Mouse (Mus musculus) brown adipose tissue, adult 24 weeks (tissue): ENCODE measurements around the gene Pla2g2f. TPM values are rescaled to one million over a fixed set of nuclear protein-coding genes. Genes with fewer than 3 reads are reported as not detected.

ENCODE experiments used
- H3K27ac ChIP-seq: fragments of 200-500 bp; replicated peaks from 2 replicates; pipeline ENCODE4 v1.5.1; 2012; ENCODE audit warnings: low read depth, mild to moderate bottlenecking, low read length
- H3K4me1 ChIP-seq: fragments of 200-500 bp; 2 replicates; pipeline ENCODE4 v1.6.1; 2012; ENCODE audit warnings: low read length, mixed read lengths; ENCODE audit not compliant: control insufficient read depth, insufficient read depth, insufficient read length
- H3K4me3 ChIP-seq: fragments of 200-500 bp; 2 replicates; pipeline ENCODE4 v1.5.1; 2012; ENCODE audit warnings: low read depth, mild to moderate bottlenecking, low read length, moderate library complexity; ENCODE audit not compliant: insufficient read depth
- polyA plus RNA-seq: library from polyadenylated mRNA; stranded (reverse); fragments of >200 nt; gene quantifications from 2 replicates; pipeline ENCODE4 v1.2.4, GENCODE M21; 2012; ENCODE audit not compliant: missing spikeins, insufficient read depth, insufficient read length

Pla2g2f gene
- polyA plus RNA-seq, 1 experiment: not detected

- Histone ChIP-seq H3K4me1 (no peaks in the 10 kb centered on the region), H3K4me3 (no peak overlapping the region), H3K27ac (no peak overlapping the region)
These were observed 44.8 kb downstream of the Pla2g2f start for GRCm38 (mm10) chr4:138712621-138713020.

- Histone ChIP-seq H3K4me1 (no peaks in the 10 kb centered on the region), H3K4me3 (no peak overlapping the region), H3K27ac (no peak overlapping the region)
These were observed 45.3 kb downstream of the Pla2g2f start for GRCm38 (mm10) chr4:138712096-138712495.

DNA sequence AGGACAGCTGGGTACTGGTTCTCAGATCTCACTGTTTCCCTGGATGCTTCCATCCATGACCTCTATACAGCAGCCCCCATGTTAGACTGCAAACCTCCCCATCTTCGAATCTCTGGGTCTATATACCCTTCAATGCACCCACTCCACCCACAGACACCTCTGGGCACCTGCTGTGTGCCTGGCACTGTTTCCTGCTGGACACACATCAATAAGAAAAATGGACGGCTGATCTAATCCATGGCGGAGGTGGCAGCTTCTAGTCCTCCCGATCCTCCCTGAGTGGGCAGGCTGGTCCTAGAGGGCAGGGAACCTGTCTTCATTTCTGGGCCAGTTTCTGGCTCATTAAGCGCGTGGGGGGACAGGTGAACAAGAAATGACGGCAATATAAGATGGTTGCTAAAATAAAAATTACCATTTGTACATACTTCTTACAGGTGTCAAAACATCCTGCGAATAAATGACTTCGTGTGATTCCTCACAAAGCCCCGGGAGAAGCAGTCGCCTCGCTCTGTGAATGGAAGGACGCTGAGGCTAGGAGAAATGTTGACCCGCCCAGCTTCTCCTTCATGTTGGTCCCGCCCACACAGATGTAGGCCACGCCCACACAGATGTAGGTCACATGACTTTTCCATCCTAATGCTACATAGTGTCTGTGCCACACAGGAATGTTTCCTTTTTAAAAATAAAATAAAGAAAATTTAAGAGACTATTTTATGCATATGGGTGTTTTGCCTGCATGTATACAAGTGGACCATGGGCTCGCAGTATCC lies 46.2 kb downstream of the Pla2g2f start:
- Histone ChIP-seq H3K4me1 (no peaks in the 10 kb centered on the region), H3K27ac (no peak overlapping the region), H3K4me3 (no peak overlapping the region)

GRCm38 (mm10) chr4:138710633-138711032 lies 46.8 kb downstream of the Pla2g2f start:
- no peaks in the 10 kb centered on the region for H3K4me1 ChIP-seq
- no peak overlapping the region for H3K27ac ChIP-seq
- H3K4me3 ChIP-seq: no peak overlapping the region

- no peak overlapping the region for H3K27ac ChIP-seq
- H3K4me3 ChIP-seq: no peak overlapping the region
- H3K4me1 ChIP-seq: no peaks in the 10 kb centered on the region
These were observed 47.5 kb downstream of the Pla2g2f start for GRCm38 (mm10) chr4:138709944-138710343.

- H3K4me1 ChIP-seq: no peaks in the 10 kb centered on the region
- H3K4me3 ChIP-seq: no peak overlapping the region
- no peak overlapping the region for H3K27ac ChIP-seq
These were observed 48.2 kb downstream of the Pla2g2f start for GRCm38 (mm10) chr4:138709246-138709645.

DNA sequence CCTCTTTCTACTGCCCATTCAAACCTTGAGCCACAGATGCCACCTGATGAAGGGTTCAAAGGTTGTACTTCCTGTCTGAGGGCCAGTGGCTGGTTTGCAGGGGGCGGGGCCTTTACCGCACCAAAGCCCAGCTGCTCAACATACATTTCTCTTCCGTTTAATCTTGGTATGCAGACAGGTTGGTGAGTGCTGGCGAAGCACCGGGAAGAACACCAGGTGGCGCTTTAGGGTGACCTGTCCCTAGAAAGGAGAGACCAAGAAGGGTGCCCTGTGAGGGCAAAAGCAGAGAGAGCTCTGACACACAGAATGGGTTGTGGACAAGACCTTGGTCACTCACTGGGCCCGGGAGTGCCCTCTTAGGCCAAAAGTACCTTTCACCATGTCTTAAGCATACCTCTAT lies 48.8 kb downstream of the Pla2g2f start:
- Histone ChIP-seq H3K4me3 (no peak overlapping the region), H3K27ac (no peak overlapping the region), H3K4me1 (no peaks in the 10 kb centered on the region)

GRCm38 (mm10) chr4:138706620-138707019 lies 50.8 kb downstream of the Pla2g2f start:
- Histone ChIP-seq H3K27ac (no peak overlapping the region), H3K4me1 (no peaks in the 10 kb centered on the region), H3K4me3 (no peak overlapping the region)

- Histone ChIP-seq H3K4me3 (no peak overlapping the region), H3K4me1 (no peaks in the 10 kb centered on the region), H3K27ac (no peak overlapping the region)
These were observed 53.3 kb downstream of the Pla2g2f start for GRCm38 (mm10) chr4:138704169-138704568.

- H3K4me1 ChIP-seq: no peaks in the 10 kb centered on the region
- H3K4me3 ChIP-seq: no peak overlapping the region
- H3K27ac ChIP-seq: no peak overlapping the region
These were observed 53.8 kb downstream of the Pla2g2f start for GRCm38 (mm10) chr4:138703591-138703990.

GRCm38 (mm10) chr4:138702528-138702927 lies 54.9 kb downstream of the Pla2g2f start:
- Histone ChIP-seq H3K27ac (no peak overlapping the region), H3K4me3 (no peak overlapping the region), H3K4me1 (no peaks in the 10 kb centered on the region)

DNA sequence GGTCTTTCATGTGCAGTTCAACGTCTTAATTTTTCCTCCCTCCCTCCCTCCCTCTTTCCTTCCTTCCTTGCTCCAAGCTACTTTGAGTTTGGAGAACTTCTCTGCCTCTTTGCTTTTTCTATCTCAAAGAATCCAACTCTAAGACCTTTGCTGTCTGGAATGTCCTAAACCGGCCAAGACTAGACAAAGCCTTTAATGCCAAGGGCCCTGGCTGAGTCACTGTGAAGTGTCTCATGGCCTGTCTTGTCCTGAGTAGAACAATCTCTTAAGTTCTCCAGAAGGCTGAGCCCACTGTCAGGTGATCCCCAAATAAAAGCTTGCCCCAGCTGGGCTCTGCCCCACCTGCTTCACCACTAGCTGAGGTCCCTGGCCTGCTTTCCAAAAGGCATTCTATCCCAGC lies 55.4 kb downstream of the Pla2g2f start:
- Histone ChIP-seq H3K27ac (no peak overlapping the region), H3K4me1 (no peaks in the 10 kb centered on the region), H3K4me3 (no peak overlapping the region)

DNA sequence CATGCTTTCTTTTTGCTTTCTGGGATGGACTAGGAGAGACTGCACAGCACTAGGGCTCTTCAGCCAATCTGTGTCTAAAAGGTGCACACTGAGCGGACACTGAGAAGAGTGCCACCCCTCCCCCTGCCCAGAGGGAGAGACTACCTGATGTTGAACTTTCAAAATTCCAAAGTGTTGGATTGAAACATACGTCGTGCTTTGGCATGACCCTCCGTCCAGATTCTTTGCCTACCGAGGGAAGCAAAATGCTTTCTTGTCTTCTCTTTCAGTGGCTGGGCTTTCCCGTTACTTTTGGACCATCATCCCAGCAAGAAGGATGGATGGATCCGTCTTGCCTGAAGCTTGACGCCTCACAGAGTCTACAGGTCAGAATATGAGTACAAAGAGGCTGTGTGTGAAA lies 56.3 kb downstream of the Pla2g2f start:
- H3K27ac ChIP-seq: no peak overlapping the region

More for the DNA sequence above, 56.3 kb downstream of the Pla2g2f start:
- no peak overlapping the region for H3K4me3 ChIP-seq
- no peaks in the 10 kb centered on the region for H3K4me1 ChIP-seq
